Mouse (Mus musculus) forebrain, embryonic 12.5 days (tissue): ENCODE results near the gene Palld. TPM values are rescaled to one million over a fixed set of nuclear protein-coding genes. Genes with fewer than 3 reads are reported as not detected.

Source experiments
- ATAC-seq: fragments of 200-750 bp; cut with Nextera tagmentation; 2 replicates; pipeline ENCODE4 v1.8.0; 2017; ENCODE audit warnings: moderate TSS enrichment; ENCODE audit not compliant: low FRiP score
- H3K27ac ChIP-seq: fragments of 300-500 bp; sonication (generic); 2 replicates; pipeline ENCODE4 v1.5.1; 2016; ENCODE audit warnings: mild to moderate bottlenecking
- H3K27me3 ChIP-seq: fragments of 300-500 bp; sonication (generic); 2 replicates; pipeline ENCODE4 v1.6.1; 2016; ENCODE audit warnings: mild to moderate bottlenecking
- H3K36me3 ChIP-seq: fragments of 300-500 bp; sonication (generic); replicated peaks from 2 replicates; pipeline ENCODE4 v1.6.1; 2016; ENCODE audit warnings: mild to moderate bottlenecking
- H3K4me1 ChIP-seq: fragments of 300-500 bp; sonication (generic); 2 replicates; pipeline ENCODE4 v1.6.1; 2016
- H3K4me2 ChIP-seq: fragments of 300-500 bp; sonication (generic); 2 replicates; pipeline ENCODE4 v1.6.1; 2016; ENCODE audit warnings: mild to moderate bottlenecking, moderate library complexity
- H3K4me3 ChIP-seq: fragments of 300-500 bp; sonication (generic); replicated peaks from 2 replicates; pipeline ENCODE4 v1.5.1; 2016; ENCODE audit warnings: mild to moderate bottlenecking
- H3K9ac ChIP-seq: fragments of 300-500 bp; sonication (generic); 2 replicates; pipeline ENCODE4 v1.6.1; 2016; ENCODE audit warnings: mild to moderate bottlenecking
- H3K9me3 ChIP-seq: fragments of 300-500 bp; sonication (generic); 2 replicates; pipeline ENCODE4 v1.6.1; 2016
- WGBS: fragments of 180-500 bp; shearing (Covaris S2); methylation state at CpG from one replicate; pipeline ENCODE4 v1.1.7; 2016; 5-methylcytosine and 5-hydroxymethylcytosine counted together
- polyA plus RNA-seq: library from polyadenylated mRNA; unstranded; fragments of >200 nt; fragmentation: Nextera tagmentation; extraction: Ambion mirVana; gene quantifications from 2 replicates; pipeline ENCODE4 v1.2.1, GENCODE M21; 2016

Gene Palld
- polyA plus RNA-seq, 1 experiment from 2014 or later: 56.0 TPM

DNA sequence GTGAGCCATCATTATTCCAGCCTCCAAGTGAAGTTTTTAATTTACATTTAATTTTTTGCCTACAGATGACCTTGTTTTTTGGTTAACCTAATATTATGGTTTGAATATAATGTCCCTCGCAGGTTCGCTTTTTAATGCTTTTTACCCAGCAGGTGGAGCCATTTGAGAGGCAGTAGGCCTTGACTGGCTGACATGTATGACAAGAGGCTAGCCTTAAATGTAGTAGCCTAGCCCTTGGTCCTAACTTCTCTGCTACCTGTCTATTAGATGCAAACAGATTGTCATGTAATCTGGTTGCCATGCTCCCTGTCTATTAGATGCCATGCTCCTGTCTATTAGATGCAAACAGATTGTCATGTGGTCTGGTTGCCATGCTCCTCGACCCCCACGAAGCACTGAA, 424.3 kb downstream of the Palld start:
- ATAC-seq: no peak
- WGBS: 89% methylated on average over 4 of the region's 4 CpGs
- Histone ChIP-seq H3K9me3 (no peaks in the 10 kb centered on the region), H3K36me3 (no peaks in the 10 kb centered on the region), H3K4me1 (no peaks in the 10 kb centered on the region), H3K4me2 (no peak overlapping the region), H3K9ac (no peak overlapping the region), H3K27ac (no peak overlapping the region), H3K4me3 (no peak overlapping the region), H3K27me3 (no peaks in the 10 kb centered on the region)

DNA sequence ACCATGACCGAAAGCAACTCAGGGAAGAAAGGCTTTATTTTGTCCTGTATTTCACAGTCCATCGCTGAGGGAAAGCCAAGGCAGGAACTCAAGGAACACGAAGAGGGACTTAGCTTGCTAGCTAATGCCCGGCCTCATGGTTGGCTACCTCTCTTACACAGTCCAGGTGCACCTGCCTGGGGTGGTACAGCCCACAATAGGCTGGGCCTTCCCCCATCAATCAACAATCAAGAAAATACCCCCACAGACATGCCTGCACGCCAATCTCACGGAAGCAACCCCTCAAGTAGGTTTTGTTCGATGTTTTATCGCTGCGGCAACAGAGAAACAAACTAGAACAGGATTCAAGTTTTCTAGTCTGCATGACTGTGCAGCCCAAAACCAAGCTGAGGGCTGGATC, 426.3 kb downstream of the Palld start:
- no peak overlapping the region for H3K27ac ChIP-seq
- ATAC-seq: no peak
- H3K4me2 ChIP-seq: no peak overlapping the region
- no peaks in the 10 kb centered on the region for H3K36me3 ChIP-seq
- WGBS: 87% methylated on average over 9 of the region's 9 CpGs
- H3K4me3 ChIP-seq: no peak overlapping the region
- no peaks in the 10 kb centered on the region for H3K27me3 ChIP-seq
- no peaks in the 10 kb centered on the region for H3K4me1 ChIP-seq
- no peak overlapping the region for H3K9ac ChIP-seq
- H3K9me3 ChIP-seq: no peaks in the 10 kb centered on the region

DNA sequence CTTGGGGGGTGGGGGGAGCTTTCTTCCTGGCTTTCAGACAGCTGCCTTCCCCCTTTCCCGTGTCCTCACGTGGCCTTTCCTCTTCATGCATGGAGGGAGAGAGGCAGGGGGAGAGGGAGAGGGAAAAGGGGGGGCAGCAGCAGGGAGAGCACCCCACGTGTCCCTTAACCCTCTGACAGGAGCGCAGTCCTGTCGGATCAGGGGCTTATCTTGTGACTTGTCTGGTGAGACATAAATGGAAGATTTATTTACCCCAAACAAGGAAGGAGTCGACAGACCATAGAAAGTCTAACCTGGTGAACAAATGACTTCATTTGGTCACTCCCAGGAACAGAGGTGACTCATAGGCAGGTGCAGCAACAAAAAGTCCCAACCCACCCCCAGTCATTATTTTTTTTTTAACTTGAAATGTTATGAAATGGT, 427.2 kb downstream of the Palld start:
- 63% methylated on average over 6 of the region's 6 CpGs for WGBS

DNA sequence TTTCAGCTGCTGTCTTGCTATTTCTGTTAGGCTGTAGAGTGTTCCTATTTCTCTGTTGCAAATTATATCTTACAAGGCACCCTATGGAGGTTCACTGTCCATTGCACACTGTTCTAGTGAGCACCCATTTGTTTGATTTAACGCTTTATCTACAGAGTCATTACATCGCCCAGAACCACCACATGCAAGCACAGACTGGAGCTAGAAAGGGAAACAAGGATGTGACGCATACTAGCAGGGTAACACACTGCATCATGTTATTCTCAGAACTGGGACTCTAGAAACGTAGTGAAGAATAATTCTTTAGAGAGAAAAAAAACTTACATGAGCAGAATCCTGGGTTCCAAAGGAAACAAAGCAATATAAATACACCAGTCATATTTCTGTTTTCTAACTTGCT, 432.3 kb downstream of the Palld start:
- Histone ChIP-seq H3K9ac (no peak overlapping the region), H3K36me3 (no peaks in the 10 kb centered on the region), H3K4me3 (no peak overlapping the region), H3K9me3 (no peaks in the 10 kb centered on the region), H3K27me3 (no peaks in the 10 kb centered on the region), H3K4me1 (peaks cover 14% of the 10 kb centered on the region), H3K27ac (no peak overlapping the region), H3K4me2 (no peak overlapping the region)
- WGBS: 93% methylated on average over 4 of the region's 4 CpGs
- no peak for ATAC-seq

More for the DNA sequence above, 427.2 kb downstream of the Palld start:
- H3K4me1 ChIP-seq: no peaks in the 10 kb centered on the region
- no peaks in the 10 kb centered on the region for H3K27me3 ChIP-seq
- no peak overlapping the region for H3K9ac ChIP-seq
- H3K4me2 ChIP-seq: no peak overlapping the region
- H3K27ac ChIP-seq: no peak overlapping the region
- H3K4me3 ChIP-seq: no peak overlapping the region
- no peaks in the 10 kb centered on the region for H3K9me3 ChIP-seq
- no peak for ATAC-seq
- no peaks in the 10 kb centered on the region for H3K36me3 ChIP-seq

DNA sequence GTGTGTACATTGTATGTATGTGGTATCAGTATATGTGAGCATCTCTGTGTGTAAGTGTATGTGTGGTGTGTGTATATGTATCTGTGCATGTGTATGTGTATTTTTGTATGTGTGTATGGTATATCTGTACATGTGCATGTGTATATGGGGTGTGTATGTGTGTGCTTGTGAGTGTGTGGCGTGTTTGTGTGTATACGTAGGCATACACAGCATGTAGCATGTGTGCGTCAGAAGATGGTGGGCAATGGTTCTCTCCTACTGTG, 435.0 kb downstream of the Palld start:
- Histone ChIP-seq H3K27ac (no peak overlapping the region), H3K4me2 (no peak overlapping the region), H3K27me3 (no peaks in the 10 kb centered on the region), H3K36me3 (no peaks in the 10 kb centered on the region), H3K9ac (no peak overlapping the region), H3K4me1 (peaks cover 14% of the 10 kb centered on the region), H3K4me3 (no peak overlapping the region), H3K9me3 (no peaks in the 10 kb centered on the region)
- ATAC-seq: no peak
- 94% methylated on average over 3 of the region's 3 CpGs for WGBS

DNA sequence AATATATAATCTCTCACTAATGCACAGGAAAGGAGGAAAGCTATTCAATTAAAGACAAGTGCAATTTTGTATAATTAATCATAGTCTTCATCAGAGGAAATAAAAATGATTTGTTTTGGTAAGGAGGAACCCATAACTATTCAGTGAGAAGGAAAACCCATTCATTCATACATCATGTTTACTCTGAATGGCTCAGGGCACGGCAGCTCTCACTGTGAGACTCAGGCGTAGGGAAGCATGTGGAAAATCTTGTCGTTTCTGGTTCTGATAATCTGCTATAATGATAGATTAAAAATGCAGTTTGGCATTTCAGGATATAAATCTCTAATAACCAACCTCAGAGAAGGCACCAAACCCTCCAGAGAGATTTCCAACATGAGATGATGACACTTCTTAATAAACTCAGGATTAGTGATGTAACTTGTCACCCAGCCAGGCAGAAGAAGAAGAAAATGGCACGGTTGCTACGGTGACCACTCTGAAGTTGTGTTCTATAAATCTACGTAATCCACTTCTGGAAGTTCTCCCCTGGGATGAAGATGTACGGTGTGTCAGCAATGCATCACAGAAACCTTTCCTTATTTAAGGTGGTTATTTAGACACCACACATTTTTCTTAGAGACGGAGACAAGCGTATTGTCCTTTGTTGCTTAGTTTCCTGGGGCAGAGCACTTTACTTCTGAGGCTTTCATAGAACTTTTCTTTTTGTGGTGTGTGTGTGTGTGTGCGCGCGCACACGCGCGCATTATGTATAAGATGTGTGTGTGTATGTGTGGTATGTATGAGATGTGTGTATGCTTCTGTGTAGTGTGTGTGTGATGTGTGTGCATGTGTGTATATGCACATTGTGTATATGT, 435.6 kb downstream of the Palld start:
- Histone ChIP-seq H3K4me2 (no peak overlapping the region), H3K36me3 (no peaks in the 10 kb centered on the region), H3K27me3 (no peaks in the 10 kb centered on the region), H3K9ac (no peak overlapping the region), H3K4me1 (peaks cover 14% of the 10 kb centered on the region), H3K27ac (no peak overlapping the region), H3K9me3 (no peaks in the 10 kb centered on the region), H3K4me3 (no peak overlapping the region)
- 80% methylated on average over 15 of the region's 15 CpGs for WGBS
- ATAC-seq: 0 out of 2 replicates have a peak, but pooled peaks have one; percentile 23

DNA sequence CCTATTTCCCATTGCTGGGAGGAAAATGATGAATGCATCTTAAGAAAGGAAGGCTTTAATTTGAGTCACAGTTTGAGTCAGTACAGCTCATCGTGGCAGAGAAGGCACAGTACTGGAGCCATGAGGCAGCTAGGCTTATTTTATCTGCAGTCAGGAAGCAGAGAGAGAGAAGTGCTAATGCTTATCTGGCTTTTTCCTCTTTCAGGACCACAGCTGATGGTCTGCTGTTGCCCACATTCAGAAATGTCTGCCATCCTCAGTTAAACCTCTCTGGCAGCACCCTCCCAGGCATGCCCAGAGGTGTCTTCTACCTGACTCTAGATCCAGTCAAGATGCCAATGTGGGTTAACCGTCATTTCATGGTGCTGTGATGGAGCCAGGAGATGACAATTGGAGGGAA, 438.1 kb downstream of the Palld start:
- Histone ChIP-seq H3K9me3 (no peaks in the 10 kb centered on the region), H3K27ac (no peak overlapping the region), H3K4me1 (peaks cover 14% of the 10 kb centered on the region), H3K36me3 (no peaks in the 10 kb centered on the region), H3K9ac (no peak overlapping the region), H3K4me3 (no peak overlapping the region), H3K4me2 (no peak overlapping the region), H3K27me3 (no peaks in the 10 kb centered on the region)
- no peak for ATAC-seq
- WGBS: 78% methylated on average over 2 of the region's 2 CpGs

DNA sequence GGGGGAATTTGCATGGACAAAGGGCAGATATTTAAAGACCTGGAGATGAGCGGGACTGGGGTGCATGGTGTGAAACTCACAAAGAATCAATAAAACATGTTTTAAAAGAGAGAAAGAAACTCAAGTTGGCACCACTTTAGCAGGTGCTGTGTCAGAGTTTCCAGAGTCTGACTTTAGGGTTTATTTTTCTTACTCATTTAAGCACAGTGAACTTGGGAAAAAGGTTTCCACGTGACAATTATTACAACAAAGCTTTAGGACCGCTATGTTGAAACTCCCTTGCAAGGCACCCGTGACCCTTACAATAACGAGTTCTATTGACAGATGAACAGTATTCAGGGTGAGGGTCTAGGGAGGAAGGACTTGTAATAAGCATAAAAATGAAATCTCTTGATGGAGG, 440.3 kb downstream of the Palld start:
- Histone ChIP-seq H3K9ac (no peak overlapping the region), H3K4me1 (peaks cover 4% of the 10 kb centered on the region), H3K9me3 (no peaks in the 10 kb centered on the region), H3K36me3 (no peaks in the 10 kb centered on the region), H3K27me3 (no peaks in the 10 kb centered on the region), H3K4me2 (no peak overlapping the region), H3K27ac (no peak overlapping the region), H3K4me3 (no peak overlapping the region)
- 64% methylated on average over 5 of the region's 5 CpGs for WGBS
- no peak for ATAC-seq

Other genes with a start within 250 kb of the Palld start
- 0.35 and 0.59 TPM in 2 replicates for gene Ddx60, start 25.4 kb upstream of the Palld start, polyA plus RNA-seq
- gene Anxa10, start 220.5 kb upstream of the Palld start, polyA plus RNA-seq: not detected in 2 replicates